Mouse (Mus musculus) olfactory bulb, adult 2 months (tissue): ENCODE results near the gene 1810009A15Rik. TPM values are rescaled to one million over a fixed set of nuclear protein-coding genes. Genes with fewer than 3 reads are reported as not detected.

Experiments used
- H3K27ac ChIP-seq: fragments of 200-500 bp; 2 replicates; pipeline ENCODE4 v1.5.1; 2012; ENCODE audit warnings: low read depth, low read length; ENCODE audit not compliant: insufficient read depth
- H3K4me1 ChIP-seq: fragments of 200-500 bp; 2 replicates; pipeline ENCODE4 v1.6.1; 2012; ENCODE audit warnings: low read length; ENCODE audit not compliant: control insufficient read depth, insufficient read depth
- H3K4me3 ChIP-seq: fragments of 200-500 bp; 2 replicates; pipeline ENCODE4 v1.5.1; 2012; ENCODE audit warnings: mild to moderate bottlenecking, low read depth, low read length, moderate library complexity; ENCODE audit not compliant: insufficient read depth
- CTCF ChIP-seq: fragments of 200-500 bp; IDR thresholded peaks from 2 replicates; pipeline ENCODE4 v1.5.1; 2012; ENCODE audit warnings: low read depth, mild to moderate bottlenecking, low read length, moderate library complexity; ENCODE audit not compliant: insufficient read depth
- POLR2A ChIP-seq: fragments of 200-500 bp; IDR thresholded peaks from 2 replicates; pipeline ENCODE4 v1.6.1; 2012; ENCODE audit warnings: mild to moderate bottlenecking, low read depth, low read length, moderate library complexity; ENCODE audit not compliant: insufficient read depth
- WGBS: fragments of 180-500 bp; shearing (Covaris S2); methylation state at CpG from one replicate; pipeline ENCODE4 v1.1.7; 2018; 5-methylcytosine and 5-hydroxymethylcytosine counted together
- polyA plus RNA-seq: library from polyadenylated mRNA; stranded (reverse); fragments of >200 nt; gene quantifications from 2 replicates; pipeline ENCODE4 v1.2.4, GENCODE M21; 2012; ENCODE audit warnings: low replicate concordance; ENCODE audit not compliant: missing spikeins, insufficient read depth, insufficient read length

1810009A15Rik gene
- not detected in 2 replicates for polyA plus RNA-seq

DNA sequence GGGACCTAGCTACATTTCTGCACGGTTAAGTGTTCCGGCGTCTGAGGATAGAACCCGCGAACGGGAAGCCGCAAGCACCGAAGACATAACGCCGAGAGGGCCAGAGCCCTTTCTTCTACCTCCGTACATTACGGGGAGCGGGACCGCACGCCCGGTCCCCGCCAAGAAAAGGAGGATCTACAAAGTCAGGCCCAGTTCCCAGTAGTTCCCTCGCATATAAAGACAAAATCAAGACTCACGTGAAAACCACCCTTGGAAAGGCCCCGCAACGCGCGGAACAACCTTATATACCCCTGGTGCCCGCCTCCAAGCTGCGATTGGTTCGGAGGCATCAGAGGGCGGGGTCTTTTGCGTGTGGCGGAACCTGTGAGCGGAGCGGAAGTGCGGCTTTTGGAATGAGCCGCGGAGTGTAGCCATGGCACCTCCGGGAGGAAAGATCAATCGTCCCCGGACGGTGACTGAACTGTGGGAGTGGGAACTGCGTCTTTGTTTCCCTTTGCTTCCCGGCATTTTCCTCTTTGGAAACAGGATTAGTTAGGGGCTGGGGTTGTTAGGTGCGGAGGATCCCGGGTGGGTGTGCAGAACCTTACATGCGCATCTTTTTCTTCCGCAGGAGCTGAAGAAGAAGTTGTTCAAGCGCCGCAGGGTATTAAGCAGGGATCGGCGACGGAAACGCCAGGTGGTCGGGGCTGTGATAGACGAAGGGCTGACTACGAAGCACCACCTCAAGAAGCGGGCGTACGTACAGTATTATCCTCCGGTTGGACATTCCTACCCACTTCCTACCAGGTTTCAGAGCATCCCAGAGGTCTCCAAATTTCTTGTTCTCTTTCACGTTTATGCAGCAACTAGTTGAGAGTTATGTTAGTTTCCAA lies at the start of gene 1810009A15Rik, which contains the start of gene Gm49416:
Gene 1810009A15Rik, plus strand, starts transcription at position 343 of the 875 bp plus-strand sequence.
Gene Gm49416, plus strand, starts transcription at position 416 of the 875 bp plus-strand sequence.
- peak within 1 kb of the TSS; percentile 69 for H3K4me3 ChIP-seq
- 0 out of 2 replicates have a peak within 1 kb of the TSS, but pooled peaks have one; percentile 17 for H3K27ac ChIP-seq
- peaks cover 2% of the 10 kb centered on the region; the same call in 1 of the 2 replicates for H3K4me1 ChIP-seq
- under 1% methylated on average over 58 of the region's 58 CpGs for WGBS
- TF ChIP-seq CTCF: no peak
- TF ChIP-seq POLR2A: no peak; the same call in 1 of the 2 replicates

DNA sequence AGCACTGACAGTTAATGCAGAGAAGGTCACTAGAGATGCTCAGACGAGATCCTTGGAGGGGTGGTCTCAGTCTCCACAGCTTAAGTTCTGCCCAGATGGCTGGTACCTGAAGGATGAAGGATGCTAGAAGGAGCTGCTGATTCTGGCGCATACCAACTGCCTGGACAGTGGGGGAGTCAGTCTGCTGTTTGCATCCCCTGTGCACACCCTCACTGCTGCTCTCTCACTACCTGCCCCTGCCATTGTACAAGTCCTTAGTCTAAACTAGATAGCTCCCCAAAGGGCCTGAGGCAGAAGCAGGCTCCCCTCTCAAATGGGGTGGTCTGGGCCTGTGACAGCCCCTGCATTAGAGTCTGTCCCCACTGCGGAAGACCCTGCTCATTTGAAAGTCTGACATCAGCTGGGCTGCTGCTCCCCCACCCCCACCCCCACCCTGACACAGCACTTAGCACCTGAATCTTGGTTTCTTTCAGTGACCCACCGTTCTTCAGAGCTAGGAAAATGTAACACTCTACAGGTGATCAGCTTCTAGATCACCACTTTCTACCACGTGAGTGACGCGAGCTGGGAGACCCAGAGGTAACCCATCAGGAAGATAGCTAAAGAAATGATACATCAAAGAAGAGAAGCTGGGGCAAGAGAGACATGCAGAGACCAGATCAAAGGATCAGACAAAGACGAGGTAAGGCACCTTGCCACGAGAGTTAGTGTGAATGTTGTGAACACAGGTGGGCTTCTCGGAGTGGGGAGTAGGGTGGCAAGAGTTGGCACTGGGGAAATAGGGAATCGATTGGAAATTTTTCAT lies 49.3 kb upstream of the 1810009A15Rik start, which contains the start of gene Gng3:
Gene Gng3, minus strand, starts transcription at position 92 of the 805 bp plus-strand sequence.
- WGBS: 19% methylated on average over 11 of the region's 11 CpGs
- TF ChIP-seq POLR2A (0 out of 2 replicates have a peak, but pooled peaks have one; percentile 33), CTCF (no peak)
- peaks cover 10% of the 10 kb centered on the region for H3K4me1 ChIP-seq
- peak within 1 kb of the TSS; percentile 62 for H3K4me3 ChIP-seq
- H3K27ac ChIP-seq: peak within 1 kb of the TSS; percentile 92

DNA sequence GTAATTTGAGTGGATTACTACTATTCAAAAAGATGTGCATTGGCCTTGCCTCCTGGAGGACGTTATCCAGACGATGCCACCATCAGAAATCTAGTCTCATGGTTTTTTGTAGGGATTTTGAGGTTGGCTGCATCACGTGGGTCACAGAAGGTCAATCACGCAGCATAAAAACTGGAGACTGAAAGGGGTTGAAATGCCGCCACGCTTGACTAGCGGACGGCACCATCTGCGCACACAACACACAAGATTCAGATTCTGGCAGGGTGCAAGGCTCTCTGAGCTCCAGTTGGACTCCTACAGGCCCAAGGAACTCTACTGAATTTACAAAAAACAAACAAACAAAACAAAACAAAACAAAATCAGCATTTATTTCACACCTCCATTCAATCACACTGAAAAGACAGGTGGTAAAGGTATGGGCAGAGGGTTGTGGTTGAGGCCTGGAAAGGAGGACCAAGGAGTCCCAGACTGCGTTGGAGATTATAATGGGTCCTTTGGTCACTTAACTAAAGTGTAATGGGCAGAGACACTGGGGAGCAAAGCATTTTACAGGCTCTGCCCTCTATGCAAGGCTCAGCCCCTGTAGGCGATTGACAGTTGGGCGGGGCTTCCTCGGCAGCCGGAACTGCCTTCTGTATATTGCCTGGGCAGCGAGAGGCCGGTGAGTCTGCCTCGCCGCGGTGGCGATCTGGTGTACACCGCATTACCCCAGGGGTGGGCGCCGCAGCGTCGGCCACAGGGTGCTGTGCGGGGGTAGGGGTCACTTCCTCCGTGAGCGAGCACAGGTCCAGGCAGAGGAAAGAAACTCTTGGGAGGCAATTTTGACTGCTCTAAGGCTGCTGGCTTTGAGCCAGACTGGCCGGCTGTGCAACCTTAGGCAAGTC lies 48.5 kb upstream of the 1810009A15Rik start:
- TF ChIP-seq CTCF: no peak
- no peak for TF ChIP-seq POLR2A
- 9% methylated on average over 29 of the region's 29 CpGs for WGBS
- peak overlapping the region; percentile 62 for H3K4me3 ChIP-seq
- H3K27ac ChIP-seq: peak overlapping the region; percentile 92
- peaks cover 10% of the 10 kb centered on the region for H3K4me1 ChIP-seq

DNA sequence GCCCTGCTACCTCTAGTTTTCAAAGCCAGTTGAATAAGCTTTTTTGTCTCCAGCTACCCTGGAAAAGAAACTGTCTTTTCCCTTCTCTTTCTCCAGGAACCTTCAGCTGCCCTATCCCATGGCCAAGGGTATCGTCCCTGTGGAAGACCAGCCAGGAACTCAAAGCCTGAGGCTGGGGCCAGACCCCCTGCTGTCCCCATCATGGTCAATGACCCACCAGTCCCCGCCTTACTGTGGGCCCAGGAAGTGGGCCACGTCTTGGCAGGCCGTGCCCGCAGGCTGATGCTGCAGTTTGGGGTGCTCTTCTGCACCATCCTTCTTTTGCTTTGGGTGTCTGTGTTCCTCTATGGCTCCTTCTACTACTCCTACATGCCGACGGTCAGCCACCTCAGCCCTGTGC lies 47.6 kb upstream of the 1810009A15Rik start:
- H3K4me1 ChIP-seq: peaks cover 10% of the 10 kb centered on the region
- H3K27ac ChIP-seq: no peak overlapping the region
- TF ChIP-seq CTCF: no peak
- TF ChIP-seq POLR2A: no peak
- H3K4me3 ChIP-seq: peak overlapping the region; percentile 62
- 80% methylated on average over 7 of the region's 7 CpGs for WGBS

DNA sequence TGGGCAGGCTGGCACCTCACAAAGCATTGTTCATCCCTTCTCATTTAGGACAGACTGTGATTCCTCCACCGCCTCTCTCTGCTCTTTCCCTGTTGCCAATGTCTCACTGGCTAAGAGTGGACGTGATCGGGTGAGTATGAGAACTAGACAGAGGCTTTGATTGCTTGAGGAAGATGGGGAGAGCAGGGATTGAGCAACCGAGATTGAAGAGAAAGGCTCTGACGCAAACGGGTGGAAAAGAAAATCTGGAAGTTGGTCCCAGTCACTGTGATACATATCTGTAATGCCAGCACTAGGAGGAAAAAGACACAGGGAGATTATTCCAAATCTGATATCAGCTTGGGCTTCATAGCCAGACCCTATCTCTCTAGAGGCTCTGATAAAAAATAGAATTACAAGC lies 45.7 kb upstream of the 1810009A15Rik start:
- no peak for TF ChIP-seq POLR2A
- no peak for TF ChIP-seq CTCF
- WGBS: 90% methylated on average over 6 of the region's 6 CpGs
- H3K4me1 ChIP-seq: peaks cover 10% of the 10 kb centered on the region
- no peak overlapping the region for H3K4me3 ChIP-seq
- H3K27ac ChIP-seq: no peak overlapping the region

DNA sequence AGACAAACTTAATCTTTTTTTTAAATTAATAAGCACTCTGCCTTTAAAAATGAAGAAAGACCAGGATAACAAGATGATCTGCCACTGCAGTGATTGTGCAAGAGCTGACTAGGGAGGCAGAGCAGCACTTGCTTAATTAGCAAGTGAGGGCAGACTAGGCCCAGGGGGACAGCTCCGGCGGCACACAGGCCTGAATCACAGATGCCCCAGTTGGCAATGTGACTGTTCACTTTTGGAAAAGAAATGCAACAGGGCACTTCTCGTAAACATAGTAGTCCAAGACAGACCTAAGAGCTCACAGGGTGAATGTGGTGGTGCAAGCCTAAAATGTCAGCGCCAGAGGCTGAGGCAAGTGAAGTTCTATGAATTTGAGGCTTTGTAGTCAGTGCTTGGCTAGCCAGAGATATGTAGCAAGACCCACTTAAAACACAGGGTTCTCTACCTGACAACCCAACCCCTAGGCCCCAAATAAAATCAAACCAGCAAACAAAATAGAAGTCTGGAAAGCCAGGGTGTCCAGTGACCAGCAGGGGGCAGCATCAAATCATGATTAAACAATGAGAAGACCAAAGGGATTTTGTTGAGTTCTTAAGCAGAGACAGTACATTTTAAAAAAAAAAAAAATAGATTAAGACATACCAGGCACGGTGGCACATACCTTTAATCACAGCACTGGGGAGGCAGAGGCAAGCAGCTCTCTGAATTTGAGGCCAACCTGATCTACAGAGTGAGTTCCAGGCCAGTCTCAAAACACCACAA lies 44.1 kb upstream of the 1810009A15Rik start:
- 38% methylated on average over 5 of the region's 5 CpGs for WGBS
- Histone ChIP-seq H3K4me3 (no peak overlapping the region), H3K27ac (no peak overlapping the region), H3K4me1 (peaks cover 10% of the 10 kb centered on the region)
- TF ChIP-seq CTCF (no peak), POLR2A (no peak)

DNA sequence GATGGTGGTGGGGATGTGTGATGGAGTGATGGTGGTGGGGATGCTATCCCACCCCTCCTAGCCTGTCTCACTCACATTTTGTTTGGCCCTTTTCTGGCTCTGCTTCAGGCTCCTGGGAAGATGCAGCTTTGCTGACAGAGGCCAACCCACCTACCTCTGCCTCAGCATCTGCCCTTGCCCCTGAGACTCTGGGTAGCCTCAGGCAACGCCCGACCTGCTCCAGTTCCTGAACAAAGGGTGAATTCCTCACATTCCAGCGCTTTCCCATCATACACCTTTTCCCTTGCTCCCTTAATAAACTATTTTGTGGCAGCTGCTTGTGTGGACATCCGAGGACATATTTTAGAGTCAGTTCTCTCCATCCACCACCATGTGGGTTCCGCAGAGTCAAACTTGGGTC lies 40.3 kb upstream of the 1810009A15Rik start:
- Histone ChIP-seq H3K27ac (no peak overlapping the region), H3K4me1 (peaks cover 11% of the 10 kb centered on the region), H3K4me3 (no peak overlapping the region)
- WGBS: 85% methylated on average over 5 of the region's 5 CpGs
- TF ChIP-seq POLR2A (no peak), CTCF (no peak)
